Mouse (Mus musculus): ENCODE data around the gene Zfp771.

- TF ChIP-seq CTCF (IDR thresholded peaks at IDR 0.05; ENCODE audit: low read depth) (no peak), EP300 (IDR thresholded peaks at IDR 0.05; ENCODE audit: low read depth) (no peak)
These were observed 810 bp downstream of the Zfp771 start for GRCm38 (mm10) chr7:127244658-127245510.
